ENCODE assay signal across 25 mouse cellular contexts in the genomic region with DNA sequence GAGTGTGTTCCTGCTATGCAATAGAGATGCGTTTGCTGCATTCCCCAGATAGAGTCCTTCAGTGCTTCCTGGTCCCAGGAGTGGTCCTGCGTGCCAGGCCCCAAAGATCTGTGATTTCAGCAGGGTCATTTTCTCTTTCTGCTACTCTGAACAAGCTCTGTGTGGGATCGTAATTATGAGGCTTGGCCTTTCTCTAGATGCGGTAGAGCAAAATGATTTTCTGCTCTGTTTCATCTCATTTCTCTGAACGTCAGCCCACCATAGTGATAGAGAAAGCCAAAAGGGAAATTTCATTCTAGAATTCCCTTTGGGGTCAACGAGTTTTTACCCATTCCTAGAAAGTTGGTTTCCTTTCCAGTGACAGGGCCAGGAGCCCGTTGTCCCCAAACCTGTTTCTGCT. TPM values are rescaled to one million over a fixed set of nuclear protein-coding genes. Genes with fewer than 3 reads are reported as not detected.
DNase-seq lines count a peak whose midpoint lies in the region; ATAC-seq lines count a peak whose summit lies in the region.
"Had no signal": no experiment of that assay in that cellular context is flagged by ENCODE, and none has a peak within 500 bp of the region (broad histone marks: within the 10 kb centered on the region; RNA-seq: fewer than 3 reads in every experiment).

No protein-coding gene starts in this region.

- H3K9me3 ChIP-seq in hindbrain, embryonic 10.5 days = no peaks in the 10 kb centered on the region
- no peaks in the 10 kb centered on the region for H3K9me3 ChIP-seq in hindbrain, embryonic 14.5 days (ENCODE audit: control insufficient read depth, low read length)
- H3K9me3 ChIP-seq: embryonic facial prominence, embryonic 13.5 days; embryonic facial prominence, embryonic 15.5 days; forebrain, embryonic 10.5 days; forebrain, embryonic 12.5 days; G1E had no signal

- H3K36me3 ChIP-seq in hindbrain, embryonic 10.5 days = peaks cover 99% of the 10 kb centered on the region
- H3K36me3 ChIP-seq in hindbrain, embryonic 14.5 days (replicated peaks; ENCODE audit: control insufficient read depth, insufficient read depth) = peaks cover 94% of the 10 kb centered on the region

- no peak for ATAC-seq in hindbrain, embryonic 14.5 days (ENCODE audit: low FRiP score)
- ATAC-seq: CD4-positive, CD25-positive, alpha-beta regulatory T cell, adult 4 months; forebrain, embryonic 14.5 days; forebrain, embryonic 16.5 days had no signal

- H3K27ac ChIP-seq in hindbrain, embryonic 10.5 days = 0 out of 2 replicates have a peak overlapping the region, but pooled peaks have one; percentile 0
- no peak overlapping the region for H3K27ac ChIP-seq in hindbrain, embryonic 14.5 days
- H3K27ac ChIP-seq: embryonic facial prominence, embryonic 13.5 days; embryonic facial prominence, embryonic 15.5 days; forebrain, embryonic 10.5 days; forebrain, embryonic 12.5 days had no signal

- DNase-seq in hindbrain, embryonic 10.5 days (ENCODE audit: low spot score) = no peak
- DNase-seq in hindbrain, embryonic 14.5 days (ENCODE audit: low spot score) = no peak
- DNase-seq in Muller cell, postnatal 12 days (ENCODE audit: inconsistent ontology term) = peak; percentile 87
- peak; percentile 42 for DNase-seq in retina, postnatal 1 day
- DNase-seq in lung, postnatal 14 days = no peak
- DNase-seq: adrenal gland, adult 2 months; adrenal gland, postnatal 10 days; adrenal gland, postnatal 25 days; B cell, adult 2 months; cerebellum, adult 11 months; cerebellum, adult 18-20 months; cerebellum, adult 8-10 months; cerebellum, adult 9-11 months; cerebellum, postnatal 36 days; embryo, embryonic 11 days had no signal

- no peak overlapping the region for H3K9ac ChIP-seq in hindbrain, embryonic 14.5 days
- H3K9ac ChIP-seq: embryonic facial prominence, embryonic 13.5 days; embryonic facial prominence, embryonic 15.5 days; forebrain, embryonic 12.5 days had no signal

- H3K4me1 ChIP-seq in hindbrain, embryonic 10.5 days (replicated peaks) = peaks cover 6% of the 10 kb centered on the region; the same call in 1 of the 2 replicates
- H3K4me1 ChIP-seq in hindbrain, embryonic 14.5 days (replicated peaks; ENCODE audit: control insufficient read depth, insufficient read depth, low read length) = no peaks in the 10 kb centered on the region
- H3K4me1 ChIP-seq: embryonic facial prominence, embryonic 13.5 days; embryonic facial prominence, embryonic 15.5 days; forebrain, embryonic 10.5 days had no signal

- 85% methylated on average over 7 of the region's 7 CpGs for WGBS in hindbrain, embryonic 10.5 days
- WGBS in hindbrain, embryonic 14.5 days = 78% methylated on average over 7 of the region's 7 CpGs

- H3K4me3 ChIP-seq in hindbrain, embryonic 10.5 days = no peak overlapping the region
- no peak overlapping the region for H3K4me3 ChIP-seq in hindbrain, embryonic 14.5 days (replicated peaks; ENCODE audit: low read length)
- H3K4me3 ChIP-seq: embryonic facial prominence, embryonic 13.5 days; embryonic facial prominence, embryonic 15.5 days; erythroblast, embryonic 14.5 days; forebrain, embryonic 10.5 days; forebrain, embryonic 12.5 days had no signal

- no peak overlapping the region for H3K4me2 ChIP-seq in hindbrain, embryonic 14.5 days (replicated peaks)
- H3K4me2 ChIP-seq: embryonic facial prominence, embryonic 13.5 days; embryonic facial prominence, embryonic 15.5 days; forebrain, embryonic 12.5 days had no signal

- no peaks in the 10 kb centered on the region for H3K27me3 ChIP-seq in hindbrain, embryonic 10.5 days (ENCODE audit: insufficient read depth, poor library complexity, severe bottlenecking)
- H3K27me3 ChIP-seq in hindbrain, embryonic 14.5 days (ENCODE audit: control insufficient read depth, insufficient read depth, low read length) = no peaks in the 10 kb centered on the region
- H3K27me3 ChIP-seq: CH12.LX; embryonic facial prominence, embryonic 13.5 days; embryonic facial prominence, embryonic 15.5 days; forebrain, embryonic 12.5 days had no signal

RNA-seq across cellular contexts. Expression of a gene that starts 21.9 kb away (rescaled TPM):
- polyA plus RNA-seq in hindbrain, embryonic 10.5 days (2016; fragmentation: Nextera tagmentation; extraction: Ambion mirVana) = 135 and 149 TPM in 2 replicates
- polyA plus RNA-seq in hindbrain, embryonic 14.5 days (2014; fragmentation: Nextera tagmentation; extraction: Ambion mirVana) = 103 and 109 TPM in 2 replicates

RNA-seq across cellular contexts. Expression of a gene that starts 34.6 kb away (rescaled TPM):
- polyA plus RNA-seq in hindbrain, embryonic 10.5 days (2016; fragmentation: Nextera tagmentation; extraction: Ambion mirVana) = 16.4 and 16.8 TPM in 2 replicates
- polyA plus RNA-seq in hindbrain, embryonic 14.5 days (2014; fragmentation: Nextera tagmentation; extraction: Ambion mirVana) = 13.5 and 13.6 TPM in 2 replicates

Comparison
In these comparisons a context has a peak if more than half of its experiments do, and no peak if none do; other contexts are left out.
1. DNase-seq: peak in Muller cell, postnatal 12 days (single experiment) and retina, postnatal 1 day (single experiment); none in hindbrain, embryonic 10.5 days (single experiment), hindbrain, embryonic 14.5 days (single experiment) and lung, postnatal 14 days (single experiment).